Mouse (Mus musculus): ENCODE data around the gene 1700020A23Rik.

Gene 1700020A23Rik

DNA sequence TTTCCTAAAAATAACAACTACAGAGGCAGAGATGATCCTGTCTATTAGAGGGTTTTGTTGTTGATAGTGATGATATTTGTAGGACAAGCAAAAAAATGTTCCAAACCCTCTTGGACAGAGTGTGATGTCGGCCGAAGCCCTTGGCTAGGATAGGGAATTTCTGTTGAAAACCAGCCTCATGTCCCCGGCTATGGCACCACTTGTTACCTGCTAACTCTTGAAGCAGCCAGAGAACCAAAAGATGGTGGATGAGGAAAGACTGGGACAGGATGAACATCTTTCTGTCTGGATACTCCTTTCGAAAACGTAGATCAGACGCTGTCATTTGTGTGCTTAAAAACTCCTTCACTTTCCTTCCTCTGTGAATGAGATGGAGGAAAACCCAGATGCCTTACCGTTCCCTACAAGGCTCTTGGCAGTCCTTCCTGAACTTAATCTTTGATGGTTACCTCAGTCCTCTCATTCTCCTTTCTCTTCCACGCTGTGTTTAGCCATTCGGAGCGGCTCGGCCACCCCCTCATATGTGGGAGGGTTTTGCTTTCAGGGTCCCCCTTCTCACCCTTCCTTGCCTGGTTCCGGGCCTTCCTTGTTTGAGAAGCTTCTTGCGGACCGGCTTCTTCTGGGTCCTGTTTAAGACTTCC, 46.1 kb downstream of the 1700020A23Rik start:
- peak; percentile 14 for DNase-seq

DNA sequence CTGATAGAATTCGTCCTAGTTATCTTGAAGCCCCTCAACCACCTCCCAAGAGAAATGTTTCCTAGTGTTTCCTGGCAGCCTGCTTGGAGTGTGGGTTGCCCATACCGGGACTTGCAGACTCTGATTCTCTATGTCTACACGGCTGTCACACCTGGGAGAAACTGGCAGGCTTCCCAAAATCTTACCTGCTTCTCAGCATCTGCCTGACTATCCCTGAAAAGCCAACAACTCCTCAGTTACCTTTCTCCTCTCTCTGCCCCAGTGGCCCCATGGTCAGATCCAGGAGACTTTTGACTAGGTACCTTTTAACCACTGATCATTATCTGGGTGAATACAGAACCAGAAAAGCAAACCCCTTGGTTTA, 46.6 kb downstream of the 1700020A23Rik start:
- DNase-seq: peak; percentile 14

DNA sequence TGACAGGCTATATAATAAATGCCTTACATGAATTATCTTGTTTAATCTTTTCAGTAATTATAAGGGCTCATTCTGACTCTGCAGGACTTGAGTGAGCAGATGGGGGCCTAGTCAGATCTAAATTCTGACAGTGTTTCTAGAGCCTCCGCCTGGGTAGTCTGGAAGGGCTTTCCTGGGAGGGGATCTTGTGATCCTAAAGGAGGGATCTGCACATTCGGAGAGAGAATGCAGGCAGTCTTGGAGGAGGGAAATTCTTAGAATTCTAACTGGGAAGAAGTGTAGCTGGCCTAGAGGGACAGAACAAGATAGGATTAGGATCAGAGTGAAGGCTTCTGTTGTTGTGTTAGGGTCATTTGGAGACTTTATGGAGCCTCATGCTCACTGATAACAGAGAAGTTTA, 47.2 kb downstream of the 1700020A23Rik start:
- no peak for DNase-seq

DNA sequence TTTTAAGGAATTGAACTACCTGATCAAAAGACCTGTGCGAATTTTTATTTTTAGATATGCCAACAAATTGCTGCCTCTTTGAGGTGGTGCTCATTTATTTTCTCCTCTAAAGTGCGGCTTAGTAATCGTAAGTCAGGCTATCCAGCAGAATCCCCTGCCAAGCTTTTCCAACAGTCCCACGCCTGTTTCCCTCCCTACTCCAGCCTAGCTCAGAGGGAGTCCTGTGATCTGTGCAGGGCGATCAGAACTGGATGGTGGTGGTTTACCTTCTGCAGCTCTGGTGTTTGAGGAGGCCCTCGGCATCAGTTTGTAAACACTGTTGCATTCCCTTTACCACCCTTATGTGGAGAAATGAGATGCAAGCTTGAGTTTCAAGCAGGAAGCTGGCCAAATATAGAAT, 48.4 kb downstream of the 1700020A23Rik start:
- DNase-seq: no peak

DNA sequence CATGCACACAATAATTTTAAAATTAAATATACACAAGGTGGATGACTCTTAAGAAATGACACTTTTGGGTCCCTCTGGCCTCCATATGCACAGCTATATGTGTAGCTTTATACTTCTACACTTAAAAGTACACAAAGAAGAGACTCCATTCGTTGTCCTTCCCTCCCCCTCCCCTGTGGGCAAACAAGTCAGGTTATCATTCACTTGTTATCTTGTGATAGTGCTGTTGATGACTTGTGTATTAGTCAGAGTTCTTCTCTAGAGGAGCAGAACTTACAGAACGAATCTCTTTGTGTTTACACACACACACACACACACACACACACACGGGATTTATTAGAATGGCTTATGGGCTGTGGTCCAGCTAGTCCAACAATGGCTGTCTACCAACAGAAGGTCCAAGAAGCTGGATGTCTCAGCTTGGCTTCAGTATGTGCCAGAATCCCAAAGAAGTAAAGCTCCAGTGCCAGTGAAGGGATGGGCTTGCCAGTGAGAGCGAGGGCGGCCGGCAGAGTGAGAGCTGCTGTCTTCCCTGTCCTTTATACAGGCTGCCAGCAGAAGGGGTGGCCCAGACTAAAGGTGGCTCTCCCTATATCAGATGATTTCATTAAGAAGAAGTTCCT, 49.8 kb downstream of the 1700020A23Rik start:
- DNase-seq: peak; percentile 51
